Mouse (Mus musculus): Measurements from ENCODE around the gene Kdf1.
"Not testable (repeated sequence)": the region's sequence is repeated elsewhere in the genome, so short reads cannot be mapped to it uniquely, and the experiment has no call there.

DNA sequence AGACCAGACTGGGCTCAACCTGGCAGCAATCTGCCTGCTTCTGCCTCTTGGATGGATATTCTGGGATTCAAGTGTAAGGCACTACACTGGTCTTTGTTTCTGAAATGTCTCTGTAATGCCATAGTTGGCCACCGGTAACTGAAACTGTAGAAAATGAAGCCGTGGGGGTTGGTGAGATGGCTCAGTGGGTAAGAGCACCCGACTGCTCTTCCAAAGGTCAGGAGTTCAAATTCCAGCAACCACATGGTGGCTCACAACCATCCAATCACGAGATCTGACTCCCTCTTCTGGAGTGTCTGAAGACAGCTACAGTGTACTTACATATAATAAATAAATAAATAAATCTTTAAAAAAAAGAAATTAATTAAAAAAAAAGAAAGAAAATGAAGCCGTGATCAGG is 6.3 kb upstream of the Kdf1 start:
- TF ChIP-seq POLR2A (IDR thresholded peaks at IDR 0.05; ENCODE audit: control insufficient read depth, extremely low read depth, insufficient read depth, low read length, poor library complexity); CTCF (IDR thresholded peaks at IDR 0.05; ENCODE audit: borderline replicate concordance, control insufficient read depth, extremely low read depth, insufficient read depth, low read length, poor library complexity): not testable (repeated sequence)
